Mouse (Mus musculus) spleen, adult 2 months (tissue): ENCODE data around the gene Cdca5.

ENCODE experiments used
- CTCF ChIP-seq: fragments of 200-500 bp; IDR thresholded peaks from 2 replicates; pipeline ENCODE4 v1.5.1; 2011; ENCODE audit warnings: mild to moderate bottlenecking, inconsistent platforms; ENCODE audit not compliant: insufficient read depth, insufficient read length, insufficient replicate concordance; ENCODE audit errors: extremely low read depth
- POLR2A ChIP-seq: fragments of 200-500 bp; IDR thresholded peaks from 2 replicates; pipeline ENCODE4 v1.6.1; 2011; ENCODE audit warnings: low read depth, low read length, inconsistent platforms

DNA sequence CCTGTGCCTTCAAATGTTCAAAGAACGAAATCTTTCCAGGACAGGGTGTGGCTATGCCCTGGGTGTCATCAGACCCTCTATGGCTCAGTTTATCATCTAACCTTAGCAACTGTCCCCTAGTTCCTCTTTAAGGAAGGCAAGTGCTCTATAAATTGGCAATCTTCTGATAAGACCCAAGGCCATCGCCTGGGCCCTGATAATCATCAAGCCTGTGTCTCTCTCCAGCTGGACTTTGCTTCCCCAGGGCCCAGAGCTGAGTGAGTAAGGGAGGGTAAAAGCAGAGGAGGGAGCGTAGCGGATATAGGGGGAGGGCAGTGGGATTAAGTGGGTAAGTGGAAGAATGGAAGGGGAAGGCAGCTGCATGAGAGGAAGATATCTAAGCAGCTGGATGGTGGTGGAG is 19.7 kb downstream of the Cdca5 start:
- TF ChIP-seq CTCF: no peak
- no peak for TF ChIP-seq POLR2A
